Mouse (Mus musculus) limb, embryonic 10.5 days (tissue): ENCODE measurements around the gene Cyp2f2. TPM values are rescaled to one million over a fixed set of nuclear protein-coding genes. Genes with fewer than 3 reads are reported as not detected.

Experiments
- DNase-seq: peaks from one replicate; pipeline ENCODE4 v3.0.0-alpha.2; 2017; ENCODE audit warnings: low spot score
- H3K27ac ChIP-seq: fragments of 300-500 bp; sonication (generic); 2 replicates; pipeline ENCODE4 v1.5.1; 2016; ENCODE audit warnings: mild to moderate bottlenecking
- H3K27me3 ChIP-seq: fragments of 300-500 bp; sonication (generic); 2 replicates; pipeline ENCODE4 v1.6.1; 2016; ENCODE audit warnings: low read depth, mild to moderate bottlenecking; ENCODE audit not compliant: poor library complexity, severe bottlenecking
- H3K36me3 ChIP-seq: fragments of 300-500 bp; sonication (generic); 2 replicates; pipeline ENCODE4 v1.6.1; 2016; ENCODE audit warnings: mild to moderate bottlenecking, moderate library complexity
- H3K4me1 ChIP-seq: fragments of 300-500 bp; sonication (generic); 2 replicates; pipeline ENCODE4 v1.6.1; 2016
- H3K4me3 ChIP-seq: fragments of 300-500 bp; sonication (generic); 2 replicates; pipeline ENCODE4 v1.5.1; 2016; ENCODE audit warnings: mild to moderate bottlenecking, moderate library complexity
- H3K9me3 ChIP-seq: fragments of 300-500 bp; sonication (generic); replicated peaks from 2 replicates; pipeline ENCODE4 v1.6.1; 2016; ENCODE audit warnings: mild to moderate bottlenecking
- WGBS: fragments of 180-500 bp; shearing (Covaris S2); methylation state at CpG from one replicate; pipeline ENCODE4 v1.1.7; 2016; 5-methylcytosine and 5-hydroxymethylcytosine counted together
- polyA plus RNA-seq: library from polyadenylated mRNA; unstranded; fragments of >200 nt; fragmentation: Nextera tagmentation; extraction: Ambion mirVana; gene quantifications from 2 replicates; pipeline ENCODE4 v1.2.1, GENCODE M21; 2016

Gene Cyp2f2
- polyA plus RNA-seq, 1 experiment from 2014 or later: not detected

- Histone ChIP-seq H3K9me3 (no peaks in the 10 kb centered on the region), H3K36me3 (peaks cover 83% of the 10 kb centered on the region), H3K27me3 (no peaks in the 10 kb centered on the region), H3K4me1 (peaks cover 35% of the 10 kb centered on the region), H3K27ac (no peak overlapping the region), H3K4me3 (no peak overlapping the region)
- DNase-seq: peak; percentile 88
- WGBS: 20% methylated on average over 8 of the region's 8 CpGs
These were observed 40.2 kb downstream of the Cyp2f2 start for GRCm38 (mm10) chr7:27159882-27160281.

- no peak overlapping the region for H3K27ac ChIP-seq
- peaks cover 90% of the 10 kb centered on the region for H3K36me3 ChIP-seq
- no peak overlapping the region for H3K4me3 ChIP-seq
- 84% methylated on average over 3 of the region's 3 CpGs for WGBS
- DNase-seq: no peak
- no peaks in the 10 kb centered on the region for H3K9me3 ChIP-seq
- H3K4me1 ChIP-seq: peaks cover 44% of the 10 kb centered on the region
- no peaks in the 10 kb centered on the region for H3K27me3 ChIP-seq
These were observed 41.2 kb downstream of the Cyp2f2 start for GRCm38 (mm10) chr7:27160921-27161320.

GRCm38 (mm10) chr7:27161744-27162143 is 42.0 kb downstream of the Cyp2f2 start:
- H3K4me3 ChIP-seq: no peak overlapping the region
- no peak for DNase-seq
- peaks cover 44% of the 10 kb centered on the region for H3K4me1 ChIP-seq
- 89% methylated on average over 4 of the region's 4 CpGs for WGBS
- no peaks in the 10 kb centered on the region for H3K9me3 ChIP-seq
- no peaks in the 10 kb centered on the region for H3K27me3 ChIP-seq
- H3K27ac ChIP-seq: no peak overlapping the region
- peaks cover 84% of the 10 kb centered on the region for H3K36me3 ChIP-seq

- H3K4me1 ChIP-seq: peaks cover 49% of the 10 kb centered on the region
- WGBS: 89% methylated on average over 5 of the region's 5 CpGs
These were observed 43.2 kb downstream of the Cyp2f2 start for GRCm38 (mm10) chr7:27162780-27163449.

GRCm38 (mm10) chr7:27163450-27163805 is 43.7 kb downstream of the Cyp2f2 start:
- peaks cover 70% of the 10 kb centered on the region for H3K36me3 ChIP-seq
- no peak overlapping the region for H3K27ac ChIP-seq
- peaks cover 51% of the 10 kb centered on the region for H3K4me1 ChIP-seq
- no peaks in the 10 kb centered on the region for H3K9me3 ChIP-seq
- no peaks in the 10 kb centered on the region for H3K27me3 ChIP-seq
- 91% methylated on average over 5 of the region's 5 CpGs for WGBS
- DNase-seq: no peak
- no peak overlapping the region for H3K4me3 ChIP-seq

More at GRCm38 (mm10) chr7:27162780-27163449, 43.2 kb downstream of the Cyp2f2 start:
- H3K4me3 ChIP-seq: no peak overlapping the region
- H3K27ac ChIP-seq: no peak overlapping the region
- peaks cover 75% of the 10 kb centered on the region for H3K36me3 ChIP-seq
- no peaks in the 10 kb centered on the region for H3K9me3 ChIP-seq
- DNase-seq: no peak
- H3K27me3 ChIP-seq: no peaks in the 10 kb centered on the region

- DNase-seq: no peak
- Histone ChIP-seq H3K4me3 (peak overlapping the region; percentile 66), H3K27ac (no peak overlapping the region; the same call in 1 of the 2 replicates), H3K4me1 (peaks cover 54% of the 10 kb centered on the region), H3K9me3 (no peaks in the 10 kb centered on the region), H3K36me3 (peaks cover 63% of the 10 kb centered on the region), H3K27me3 (no peaks in the 10 kb centered on the region)
- 81% methylated on average over 33 of the region's 33 CpGs for WGBS
These were observed 44.6 kb downstream of the Cyp2f2 start for GRCm38 (mm10) chr7:27164112-27164947.

- no peaks in the 10 kb centered on the region for H3K27me3 ChIP-seq
- DNase-seq: no peak
- 74% methylated on average over 23 of the region's 23 CpGs for WGBS
- H3K4me3 ChIP-seq: peak overlapping the region; percentile 66
- H3K4me1 ChIP-seq: peaks cover 52% of the 10 kb centered on the region
- H3K36me3 ChIP-seq: peaks cover 58% of the 10 kb centered on the region
- peak overlapping the region; percentile 98 for H3K27ac ChIP-seq
- H3K9me3 ChIP-seq: no peaks in the 10 kb centered on the region
These were observed 45.4 kb downstream of the Cyp2f2 start for GRCm38 (mm10) chr7:27165007-27165655.

- peaks cover 50% of the 10 kb centered on the region for H3K4me1 ChIP-seq
- peak overlapping the region; percentile 98 for H3K27ac ChIP-seq
- DNase-seq: no peak
- peak overlapping the region; percentile 66 for H3K4me3 ChIP-seq
- WGBS: 5% methylated on average over 8 of the region's 8 CpGs
- H3K27me3 ChIP-seq: no peaks in the 10 kb centered on the region
- peaks cover 55% of the 10 kb centered on the region for H3K36me3 ChIP-seq
- H3K9me3 ChIP-seq: no peaks in the 10 kb centered on the region
These were observed 46.0 kb downstream of the Cyp2f2 start for GRCm38 (mm10) chr7:27165696-27166095.

- Histone ChIP-seq H3K27me3 (no peaks in the 10 kb centered on the region), H3K27ac (peak overlapping the region; percentile 98), H3K4me3 (peak overlapping the region; percentile 66), H3K4me1 (peaks cover 50% of the 10 kb centered on the region), H3K36me3 (peaks cover 53% of the 10 kb centered on the region), H3K9me3 (no peaks in the 10 kb centered on the region)
- under 1% methylated on average over 42 of the region's 43 CpGs for WGBS
- peak; percentile 90 for DNase-seq
These were observed 46.5 kb downstream of the Cyp2f2 start for GRCm38 (mm10) chr7:27166229-27166613.

- 2% methylated on average over 61 of the region's 61 CpGs for WGBS
- peaks cover 50% of the 10 kb centered on the region for H3K36me3 ChIP-seq
- DNase-seq: peak; percentile 99
- peaks cover 46% of the 10 kb centered on the region for H3K4me1 ChIP-seq
- peak within 1 kb of the TSS; percentile 66 for H3K4me3 ChIP-seq
- H3K27me3 ChIP-seq: no peaks in the 10 kb centered on the region
- H3K9me3 ChIP-seq: no peaks in the 10 kb centered on the region
- peak within 1 kb of the TSS; percentile 98 for H3K27ac ChIP-seq
These were observed 47.1 kb downstream of the Cyp2f2 start, which contains the start of gene Egln2 for GRCm38 (mm10) chr7:27166614-27167474. Gene Egln2, minus strand, starts transcription at chr7:27166802.

GRCm38 (mm10) chr7:27167475-27168094 is 47.9 kb downstream of the Cyp2f2 start:
- Histone ChIP-seq H3K4me3 (peak overlapping the region; percentile 66), H3K4me1 (peaks cover 42% of the 10 kb centered on the region), H3K9me3 (no peaks in the 10 kb centered on the region), H3K27me3 (no peaks in the 10 kb centered on the region), H3K36me3 (peaks cover 50% of the 10 kb centered on the region), H3K27ac (peak overlapping the region; percentile 98)
- WGBS: 82% methylated on average over 11 of the region's 11 CpGs
- no peak for DNase-seq

GRCm38 (mm10) chr7:27168371-27168770 is 48.7 kb downstream of the Cyp2f2 start:
- WGBS: 80% methylated on average over 5 of the region's 5 CpGs
- Histone ChIP-seq H3K27ac (no peak overlapping the region), H3K4me1 (peaks cover 34% of the 10 kb centered on the region), H3K9me3 (no peaks in the 10 kb centered on the region), H3K4me3 (no peak overlapping the region), H3K36me3 (peaks cover 50% of the 10 kb centered on the region), H3K27me3 (no peaks in the 10 kb centered on the region)
- DNase-seq: no peak
